Mouse (Mus musculus) 3134 (cell line): Measurements from ENCODE around the gene Vmn1r158.
"Not testable (repeated sequence)": the region's sequence is repeated elsewhere in the genome, so short reads cannot be mapped to it uniquely, and the experiment has no call there.

Source experiments
- DNase-seq: peaks from one replicate; pipeline ENCODE4 v3.0.0-alpha.2; 2011; ENCODE audit warnings: low spot score; ENCODE audit not compliant: insufficient read length; ENCODE audit errors: extremely low read depth

Gene Vmn1r158

DNA sequence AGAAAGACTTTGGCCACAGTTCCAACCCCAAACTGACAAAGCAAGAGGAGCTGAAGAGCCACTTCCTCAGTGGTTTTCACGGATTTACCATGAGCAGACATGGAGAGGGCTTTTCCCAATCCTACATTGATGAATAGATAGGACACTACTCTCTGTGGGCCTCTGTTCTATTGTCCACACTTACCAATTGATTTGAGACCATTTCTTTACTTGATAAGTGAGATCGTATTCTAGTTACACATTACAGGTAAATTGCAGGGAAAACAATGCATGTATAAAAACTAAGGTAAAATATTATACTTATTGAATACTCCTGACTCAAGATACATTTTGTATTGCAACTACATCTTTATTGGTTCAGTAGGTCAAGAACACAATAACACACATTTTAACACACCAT is at the start of gene Vmn1r158:
Gene Vmn1r158, minus strand, starts transcription at position 101 of the 400 bp plus-strand sequence.
- not testable (repeated sequence) for DNase-seq

GRCm38 (mm10) chr7:22775981-22776380 is 14.6 kb downstream of the Vmn1r158 start:
- DNase-seq: not testable (repeated sequence)

DNA sequence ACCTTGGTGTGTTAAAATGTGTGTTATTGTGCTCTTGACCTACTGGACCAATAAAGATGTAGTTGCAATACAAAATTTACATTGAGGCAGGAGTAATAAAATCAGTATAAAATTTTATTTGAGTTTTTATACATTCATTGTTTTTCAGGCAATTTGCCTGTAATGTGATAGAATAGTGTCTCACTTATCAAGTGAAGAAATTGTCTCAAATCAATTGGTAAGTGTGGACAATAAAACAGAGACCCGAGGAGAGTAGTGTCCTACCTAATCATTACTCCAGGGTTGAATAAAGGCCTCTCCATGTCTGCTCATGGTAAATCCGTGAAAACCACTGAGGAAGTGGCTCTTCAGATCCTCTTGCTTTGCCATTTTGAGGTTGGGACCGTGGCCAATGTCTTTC is 29.2 kb downstream of the Vmn1r158 start, which contains the start of gene Vmn1r157:
Gene Vmn1r157, plus strand, starts transcription at position 301 of the 400 bp plus-strand sequence.
- DNase-seq: not testable (repeated sequence)
